Mouse (Mus musculus) E14TG2a.4 (cell line): ENCODE results near the gene Gpat3.

Source experiments
- CTCF ChIP-seq: conservative IDR thresholded peaks from 2 replicates; pipeline ENCODE4 v1.5.1; 2014; ENCODE audit warnings: low read length
- NANOG ChIP-seq: IDR thresholded peaks from 2 replicates; pipeline ENCODE4 v1.6.1; 2014; ENCODE audit warnings: borderline replicate concordance, low read length, mixed read lengths
- POU5F1 ChIP-seq: IDR thresholded peaks from 2 replicates; pipeline ENCODE4 v1.6.1; 2014; ENCODE audit warnings: low read length, borderline replicate concordance

DNA sequence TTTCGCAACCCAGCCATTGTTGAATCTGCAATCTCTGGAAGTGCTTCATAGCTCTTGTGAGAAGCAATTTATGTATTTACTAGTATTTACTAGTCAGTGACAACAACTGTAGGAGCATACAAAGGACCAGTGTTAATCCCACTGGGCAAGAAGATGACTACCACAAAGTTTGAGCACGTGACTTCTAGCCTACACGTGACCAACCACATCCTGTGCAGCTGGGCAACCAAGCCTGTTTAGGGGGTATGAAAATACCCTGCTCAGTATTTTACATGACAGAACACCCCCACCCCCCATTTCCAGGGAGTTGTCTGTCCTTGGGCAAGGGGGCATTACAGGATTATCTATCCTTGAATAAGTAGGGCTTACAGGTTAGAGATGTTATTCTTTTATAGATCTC is 11.0 kb downstream of the Gpat3 start:
- TF ChIP-seq CTCF (no peak), POU5F1 (no peak), NANOG (no peak)
